Mouse (Mus musculus) spleen, adult 2 months (tissue): ENCODE measurements around the gene Prkcq.

Source experiments
- CTCF ChIP-seq: fragments of 200-500 bp; IDR thresholded peaks from 2 replicates; pipeline ENCODE4 v1.5.1; 2011; ENCODE audit warnings: mild to moderate bottlenecking, inconsistent platforms; ENCODE audit not compliant: insufficient read depth, insufficient read length, insufficient replicate concordance; ENCODE audit errors: extremely low read depth
- POLR2A ChIP-seq: fragments of 200-500 bp; IDR thresholded peaks from 2 replicates; pipeline ENCODE4 v1.6.1; 2011; ENCODE audit warnings: low read depth, low read length, inconsistent platforms

DNA sequence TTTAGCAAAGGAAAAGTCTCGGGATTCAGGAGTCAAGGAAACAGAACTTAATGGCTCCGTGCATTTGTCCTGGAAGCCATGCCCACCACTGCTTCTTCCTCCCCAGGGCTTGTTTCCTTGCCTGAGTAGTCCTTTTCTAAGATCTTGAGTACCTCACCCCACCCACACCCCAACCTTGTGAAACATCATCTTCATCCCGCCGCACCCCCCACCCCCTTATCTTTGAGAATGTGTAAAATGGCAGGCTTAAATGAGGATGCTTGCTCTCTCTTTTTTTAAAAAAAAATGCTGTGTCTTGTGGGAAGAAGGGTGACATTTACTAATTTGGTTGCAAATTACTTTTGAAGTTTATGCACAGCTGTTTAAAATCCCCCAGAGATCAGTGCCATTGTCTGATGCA is 1.6 kb downstream of the Prkcq start:
- TF ChIP-seq POLR2A (peak; percentile 20; the same call in 1 of the 2 replicates), CTCF (no peak)
